Mouse (Mus musculus) gastrocnemius, adult 18-20 months (tissue): ENCODE measurements around the gene Klhl8. TPM values are rescaled to one million over a fixed set of nuclear protein-coding genes. Genes with fewer than 3 reads are reported as not detected.

Experiments used
- DNase-seq: peaks from one replicate; pipeline ENCODE4 v3.0.0; 2021; ENCODE audit warnings: low spot score
- total RNA-seq, 2 experiments: library from RNA; stranded (reverse); gene quantifications; 2 replicates each; pipeline ENCODE4 v1.2.3; 2021

The Klhl8 gene
- total RNA-seq, 2 experiments from 2014 or later = 28.4 to 28.6 TPM

DNA sequence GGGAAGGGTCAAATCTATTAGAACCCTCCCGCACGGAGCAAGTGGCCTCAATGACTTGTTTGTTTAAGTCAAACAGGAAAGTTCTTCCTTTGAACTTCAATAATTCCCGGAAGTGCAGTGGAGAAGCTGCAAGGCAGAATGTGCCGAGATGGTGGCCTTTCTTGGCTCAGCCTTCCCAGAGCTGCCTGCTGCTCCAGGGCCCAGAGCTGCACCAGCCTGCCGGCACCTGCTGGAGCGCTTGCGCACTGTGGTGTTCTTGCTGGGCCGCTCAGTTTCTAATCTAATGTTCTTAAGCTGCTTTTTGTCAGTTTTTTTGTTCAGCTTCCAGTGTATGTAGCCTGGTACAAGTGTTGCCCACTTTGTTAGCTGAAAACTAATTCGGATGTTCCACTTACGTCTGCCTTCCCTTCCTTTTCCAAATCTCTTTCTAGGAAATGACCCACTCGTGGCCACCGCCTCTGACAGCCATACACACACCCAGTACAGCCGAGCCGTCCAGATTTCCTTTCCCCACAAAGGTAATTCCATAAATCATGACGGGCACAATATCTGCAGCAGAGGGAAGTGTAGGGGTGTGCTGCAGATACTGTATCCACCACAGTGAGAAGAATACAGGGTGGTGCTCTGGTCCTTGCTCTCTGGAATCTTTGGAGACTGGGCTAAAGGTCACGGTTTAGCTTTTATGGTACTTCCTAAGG is 96.4 kb downstream of the Klhl8 start:
- no peak for DNase-seq

DNA sequence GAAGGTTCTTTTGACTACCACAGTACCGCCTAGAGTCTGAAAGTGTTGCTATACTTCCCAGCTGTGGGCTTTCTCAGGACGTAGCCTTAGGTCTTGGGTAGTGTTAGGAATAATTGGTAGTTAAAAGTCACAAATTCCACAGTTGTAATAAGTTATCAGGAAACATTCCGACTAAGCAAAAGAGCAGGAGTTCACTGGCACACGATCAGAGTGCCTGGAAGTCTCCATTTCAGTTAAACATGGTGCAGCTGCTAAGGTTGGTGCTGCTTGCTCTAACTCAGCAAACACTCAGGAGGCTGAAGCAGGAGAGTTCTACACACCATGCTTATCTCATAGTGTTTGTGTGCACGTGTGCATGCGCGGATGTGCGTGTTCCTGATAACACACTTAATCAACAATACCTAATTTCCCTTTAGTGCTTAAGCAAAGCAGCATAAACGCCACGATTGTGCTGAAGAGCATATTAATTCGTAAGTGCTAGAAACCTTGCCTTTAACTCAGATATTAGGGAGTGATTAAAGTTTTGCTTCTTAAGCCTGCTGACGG is 97.0 kb downstream of the Klhl8 start:
- no peak for DNase-seq

- DNase-seq = no peak
Observed at GRCm38 (mm10) chr5:103813291-103813690, 97.8 kb downstream of the Klhl8 start.

Other genes with a start within 250 kb of the Klhl8 start
- gene Aff1, start 218.9 kb downstream of the Klhl8 start, total RNA-seq = 10 to 100 TPM; 40.6 to 45.9 TPM
- under 1 TPM in 1 of 2 experiments, not detected in 1; 0.47 TPM for gene Hsd17b13, start 66.2 kb upstream of the Klhl8 start, total RNA-seq
- gene Hsd17b11, start 110.7 kb upstream of the Klhl8 start, total RNA-seq = 1 to 10 TPM; 7.5 to 9.4 TPM
- 10 to 100 TPM; 66.3 to 68.5 TPM for gene Nudt9, start 135.0 kb upstream of the Klhl8 start, total RNA-seq
- not detected for gene Gm17660, start 166.3 kb upstream of the Klhl8 start, total RNA-seq
- 100 to 1,000 TPM; 111 to 112 TPM for gene Sparcl1, start 202.5 kb upstream of the Klhl8 start, total RNA-seq